Mouse (Mus musculus) embryonic fibroblast, embryonic 13.5 days (primary cell): ENCODE data around the gene H2-DMb2.

Source experiments
- CTCF ChIP-seq: IDR thresholded peaks from 2 replicates; pipeline ENCODE4 v1.5.1; 2011; ENCODE audit warnings: mild to moderate bottlenecking, control low read depth, low read length, moderate library complexity, borderline replicate concordance; ENCODE audit not compliant: insufficient read depth
- POLR2A ChIP-seq: IDR thresholded peaks from 2 replicates; pipeline ENCODE4 v1.6.1; 2011; ENCODE audit warnings: low read depth, mild to moderate bottlenecking, control low read depth, low read length, moderate library complexity

DNA sequence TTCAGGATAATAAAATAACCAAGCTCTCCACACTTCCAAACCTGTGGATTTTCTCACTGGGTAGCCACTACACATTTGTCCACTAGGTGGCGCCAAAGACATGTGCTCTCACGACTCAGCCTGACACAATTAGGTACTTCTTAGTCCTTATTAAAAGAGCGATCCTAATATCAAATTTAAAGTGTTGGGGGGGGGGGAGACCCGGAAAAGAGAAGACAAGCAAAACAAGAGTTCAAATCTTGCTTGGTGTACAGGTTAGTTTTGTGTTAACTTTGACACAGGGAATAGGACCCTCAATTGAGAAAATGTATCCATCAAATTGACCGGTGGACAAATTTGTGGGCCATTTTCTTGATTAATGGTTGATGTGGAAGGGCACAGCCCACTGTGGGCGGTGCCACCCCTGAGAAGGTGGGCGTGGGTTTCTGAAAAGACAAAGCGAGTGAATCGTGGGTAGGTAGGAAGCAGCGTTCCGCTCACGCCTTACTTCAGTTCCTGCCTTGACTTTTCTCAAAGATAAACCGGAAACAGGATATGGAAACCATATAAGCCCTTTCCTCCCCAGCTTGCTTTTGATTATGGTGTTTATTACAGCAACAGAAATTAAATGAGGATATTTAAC is 27.9 kb downstream of the H2-DMb2 start:
- no peak for TF ChIP-seq POLR2A
- peak; percentile 82; the same call in 1 of the 2 replicates for TF ChIP-seq CTCF
